Mouse (Mus musculus) embryo, embryonic 11 days (tissue): ENCODE measurements around the gene Trpm7.

Source experiments
- DNase-seq: peaks from one replicate; pipeline ENCODE4 v3.0.0-alpha.2; 2015

Gene Trpm7

GRCm38 (mm10) chr2:126816644-126817347, 59.2 kb downstream of the Trpm7 start:
- DNase-seq: no peak

DNA sequence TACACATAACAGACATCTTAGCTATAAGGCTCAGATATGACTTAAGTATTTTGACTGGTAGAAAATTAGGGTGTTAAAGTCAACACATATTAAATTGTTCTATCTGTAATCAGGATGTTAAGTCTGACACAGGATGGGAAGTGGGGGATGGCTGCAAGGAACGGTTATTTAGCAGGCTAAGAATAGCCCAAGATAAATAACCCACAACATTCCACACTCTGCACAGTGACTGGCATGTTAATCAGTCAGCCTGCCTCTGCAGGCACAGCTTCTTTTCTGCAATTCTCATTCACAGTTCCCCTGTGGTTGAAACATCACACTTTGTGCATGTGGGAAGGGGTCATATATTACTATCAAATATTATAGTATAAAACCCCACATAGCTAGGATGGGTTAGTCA, 60.2 kb downstream of the Trpm7 start:
- no peak for DNase-seq

DNA sequence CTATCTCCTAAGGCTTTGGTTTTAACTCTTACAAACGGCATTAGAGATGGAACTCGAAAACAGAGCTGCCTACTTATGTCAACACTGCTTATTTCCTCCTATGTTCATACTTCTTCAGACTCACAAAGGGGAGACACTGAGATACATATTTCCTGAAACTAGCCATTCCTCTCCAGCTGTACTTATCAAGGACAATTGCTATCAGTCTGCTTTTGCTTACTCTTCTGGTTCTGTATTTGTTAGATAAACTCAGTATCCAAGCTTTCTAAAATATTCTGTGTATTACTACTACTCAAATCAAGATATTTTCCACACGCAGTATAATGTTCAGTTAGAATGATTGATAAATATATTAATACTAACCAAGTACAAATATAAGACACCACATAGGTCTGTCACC, 74.0 kb downstream of the Trpm7 start:
- no peak for DNase-seq

- no peak for DNase-seq
Observed at GRCm38 (mm10) chr2:126798455-126798854, 77.6 kb downstream of the Trpm7 start.

- DNase-seq: no peak
Observed at GRCm38 (mm10) chr2:126795708-126796107, 80.3 kb downstream of the Trpm7 start.

DNA sequence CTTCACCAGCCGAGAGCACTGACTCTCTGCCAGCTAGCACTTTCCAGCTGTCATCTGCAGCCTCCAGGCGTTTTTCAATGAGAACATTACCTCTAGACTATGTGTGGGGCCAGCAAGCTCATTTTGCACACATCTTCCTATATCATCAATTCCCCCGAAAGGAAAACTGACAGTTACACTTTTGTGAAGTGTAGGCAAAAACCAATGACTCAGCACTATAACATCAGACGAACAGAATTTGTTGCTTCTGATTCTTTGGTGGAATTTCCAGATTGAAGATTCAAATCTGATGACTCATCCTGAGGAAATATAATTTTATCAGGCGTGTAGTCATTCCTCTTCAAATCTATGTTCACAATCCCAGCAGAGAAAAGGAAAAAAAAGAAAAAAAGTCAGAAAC, 83.4 kb downstream of the Trpm7 start:
- DNase-seq: no peak

DNA sequence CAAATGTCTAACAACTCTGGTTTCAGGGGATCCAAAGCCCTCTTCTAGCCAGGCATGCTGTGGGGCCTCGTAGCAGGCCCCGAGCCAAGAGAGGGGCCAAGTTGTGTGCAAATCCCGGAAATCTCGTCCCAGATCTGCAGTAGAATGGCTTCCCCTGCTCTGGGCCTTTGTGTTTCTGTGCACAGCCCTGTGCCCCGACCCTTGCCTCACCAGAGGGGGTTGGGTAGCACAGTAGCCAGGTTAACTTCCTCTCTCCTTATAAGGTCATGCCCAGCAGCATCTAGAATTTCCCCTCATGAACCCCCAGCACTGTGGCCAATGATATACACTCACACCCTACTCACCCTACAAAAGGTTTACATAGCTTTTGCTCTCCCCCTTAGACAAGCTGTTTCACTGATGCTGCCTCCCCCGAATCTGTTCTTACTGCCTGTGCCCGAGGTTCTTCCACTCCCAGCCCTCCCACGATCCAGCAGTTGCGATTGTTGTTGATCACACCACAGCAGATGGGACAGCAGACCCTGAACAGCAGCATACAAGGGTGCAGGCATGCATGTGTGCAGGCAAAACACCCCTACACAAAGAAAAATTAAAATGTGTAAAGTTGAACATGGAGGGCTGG, 88.2 kb downstream of the Trpm7 start:
- DNase-seq: peak; percentile 14

- DNase-seq: no peak
Observed at GRCm38 (mm10) chr2:126783370-126783769, 92.7 kb downstream of the Trpm7 start, which contains the start of gene Usp50. TSS of gene Usp50 (minus strand) at chr2:126783470.

DNA sequence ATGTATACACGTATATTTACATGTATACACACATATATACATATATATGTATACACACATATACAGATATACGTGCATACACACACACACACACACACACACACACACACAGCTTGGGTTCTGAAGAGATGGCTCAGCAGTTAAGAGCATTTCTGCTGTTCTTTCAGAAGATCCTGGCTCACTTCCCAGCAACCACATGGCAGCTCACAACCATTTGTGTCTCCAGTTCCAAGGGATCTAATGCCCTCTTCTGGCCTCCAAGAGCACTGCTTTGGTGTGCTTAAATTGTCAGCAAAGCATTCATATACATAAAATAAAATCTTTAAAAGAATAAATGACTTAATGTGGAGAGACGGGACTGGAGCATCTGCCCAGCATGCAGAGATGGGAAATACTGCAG, 93.6 kb downstream of the Trpm7 start:
- no peak for DNase-seq

- no peak for DNase-seq
Observed at GRCm38 (mm10) chr2:126781478-126781877, 94.6 kb downstream of the Trpm7 start.

GRCm38 (mm10) chr2:126780286-126780685, 95.7 kb downstream of the Trpm7 start:
- no peak for DNase-seq

DNA sequence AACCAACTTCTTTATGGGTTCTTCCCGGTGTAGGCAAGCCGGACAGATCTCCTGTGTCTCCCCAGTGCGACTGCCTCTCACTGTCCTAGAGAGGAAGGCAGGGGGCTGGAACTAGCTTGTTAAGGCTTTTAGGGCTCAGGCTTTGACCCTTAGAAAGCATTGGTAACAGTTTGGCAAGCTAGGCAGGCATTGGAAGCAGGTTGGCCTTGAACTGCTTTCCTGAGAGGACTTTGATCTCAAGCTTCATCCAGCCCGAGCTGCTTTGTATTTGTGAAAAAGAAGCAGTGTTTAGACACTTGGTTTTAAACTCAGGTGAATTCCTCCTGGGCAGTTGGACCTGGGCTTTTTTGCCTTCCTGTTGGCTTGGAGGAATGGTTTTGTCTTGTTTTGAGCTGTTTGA, 97.2 kb downstream of the Trpm7 start:
- DNase-seq: no peak

- no peak for DNase-seq
Observed at GRCm38 (mm10) chr2:126776416-126776815, 99.6 kb downstream of the Trpm7 start.

GRCm38 (mm10) chr2:126775951-126776350, 100.1 kb downstream of the Trpm7 start:
- DNase-seq: no peak

- DNase-seq: no peak
Observed at GRCm38 (mm10) chr2:126772217-126772616, 103.8 kb downstream of the Trpm7 start.

- no peak for DNase-seq
Observed at GRCm38 (mm10) chr2:126769431-126770181, 106.4 kb downstream of the Trpm7 start.

DNA sequence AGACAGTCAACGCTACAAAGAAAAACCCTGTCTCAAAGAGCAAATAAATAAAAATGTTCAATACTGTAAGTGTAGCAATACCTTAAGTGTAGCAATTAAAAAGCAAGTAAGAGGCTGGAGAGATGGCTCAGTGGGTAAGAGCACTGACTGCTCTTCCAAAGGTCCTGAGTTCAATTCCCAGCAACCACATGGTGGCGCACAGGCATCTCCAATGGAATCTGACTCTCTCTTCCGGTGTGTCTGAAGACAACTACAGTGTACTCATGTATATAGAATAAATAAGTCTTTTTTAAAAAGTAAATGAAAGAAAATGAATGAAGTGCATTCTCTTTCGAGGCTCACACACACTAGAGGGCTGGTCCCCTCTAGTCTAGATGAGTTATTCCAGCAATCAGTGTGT, 107.8 kb downstream of the Trpm7 start:
- DNase-seq: no peak

- no peak for DNase-seq
Observed at GRCm38 (mm10) chr2:126767599-126767998, 108.4 kb downstream of the Trpm7 start.

GRCm38 (mm10) chr2:126765867-126766582, 110.0 kb downstream of the Trpm7 start:
- DNase-seq: peak; percentile 33

GRCm38 (mm10) chr2:126759351-126759750, 116.7 kb downstream of the Trpm7 start:
- no peak for DNase-seq

GRCm38 (mm10) chr2:126755664-126756063, 120.4 kb downstream of the Trpm7 start:
- DNase-seq: no peak

DNA sequence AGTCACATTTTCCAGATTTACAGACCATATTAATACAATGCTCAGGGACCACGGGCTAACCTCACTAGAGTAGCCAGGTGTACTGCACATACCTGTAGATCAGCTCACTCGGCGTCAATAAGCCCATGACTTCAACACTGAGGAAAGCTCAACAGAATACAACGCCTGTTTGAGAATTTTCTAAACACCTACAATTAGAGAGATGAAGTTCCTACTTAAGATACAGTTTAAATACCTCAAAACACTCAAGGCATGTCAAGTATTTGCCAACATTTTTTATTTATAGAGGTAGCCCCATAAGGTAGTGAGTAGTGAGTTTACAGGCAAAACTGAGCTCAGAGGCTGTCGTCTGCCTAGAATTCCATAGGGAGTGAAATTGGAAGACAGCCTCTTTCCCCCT, 132.6 kb downstream of the Trpm7 start:
- DNase-seq: no peak
